Mouse (Mus musculus) kidney, postnatal 14 days (tissue): ENCODE measurements around the gene Sf1.

ENCODE experiments used
- DNase-seq: peaks from one replicate; pipeline ENCODE4 v3.0.0; 2022; ENCODE audit warnings: mixed read lengths

The Sf1 gene

DNA sequence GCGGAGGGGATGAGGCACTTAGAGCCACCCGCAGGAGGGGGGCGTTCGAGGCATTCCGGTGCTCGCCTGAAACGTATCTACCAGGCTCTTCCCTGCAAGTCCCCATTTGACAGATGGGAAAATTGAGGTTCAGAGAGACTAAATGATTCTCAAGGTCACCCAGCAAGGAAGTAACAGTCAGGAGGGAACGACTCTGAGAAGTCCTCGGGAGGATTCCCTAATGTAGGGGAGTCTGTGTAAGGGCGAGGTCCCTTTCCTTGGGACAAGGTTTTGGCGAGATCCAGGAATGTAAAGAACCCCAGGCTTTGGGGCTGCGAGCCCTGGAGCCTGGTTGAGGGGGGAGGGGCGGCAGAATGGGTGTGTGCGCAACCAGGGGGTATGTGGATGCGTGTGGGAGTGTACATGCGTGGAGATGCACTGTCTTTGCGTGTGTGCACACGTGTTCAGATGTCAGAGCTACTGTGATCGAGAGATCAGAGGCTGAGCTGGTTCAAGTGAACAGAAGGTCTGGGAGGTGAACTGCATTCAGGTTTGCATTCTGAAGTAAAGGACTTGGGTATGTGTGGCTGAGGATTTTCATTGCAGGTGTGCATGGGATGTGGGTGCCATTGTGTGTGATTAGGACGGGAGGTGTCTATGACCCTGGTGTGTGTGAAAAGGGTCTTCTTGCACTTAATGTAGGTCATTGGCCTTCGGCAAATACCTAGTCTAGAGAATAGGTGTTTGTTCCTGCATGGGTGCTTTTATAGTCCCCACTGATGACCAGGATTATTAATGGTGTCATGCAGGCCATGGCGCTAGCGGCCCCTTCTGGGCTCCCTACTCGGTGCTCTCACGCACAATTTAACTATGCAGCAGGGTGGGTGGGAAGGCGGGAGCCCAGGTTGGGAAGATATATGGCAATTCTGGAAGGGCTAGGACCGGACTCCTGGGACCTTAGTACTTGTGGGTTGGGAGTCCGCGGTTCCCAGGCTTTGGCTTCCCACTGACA lies 36.9 kb downstream of the Sf1 start:
- no peak for DNase-seq

DNA sequence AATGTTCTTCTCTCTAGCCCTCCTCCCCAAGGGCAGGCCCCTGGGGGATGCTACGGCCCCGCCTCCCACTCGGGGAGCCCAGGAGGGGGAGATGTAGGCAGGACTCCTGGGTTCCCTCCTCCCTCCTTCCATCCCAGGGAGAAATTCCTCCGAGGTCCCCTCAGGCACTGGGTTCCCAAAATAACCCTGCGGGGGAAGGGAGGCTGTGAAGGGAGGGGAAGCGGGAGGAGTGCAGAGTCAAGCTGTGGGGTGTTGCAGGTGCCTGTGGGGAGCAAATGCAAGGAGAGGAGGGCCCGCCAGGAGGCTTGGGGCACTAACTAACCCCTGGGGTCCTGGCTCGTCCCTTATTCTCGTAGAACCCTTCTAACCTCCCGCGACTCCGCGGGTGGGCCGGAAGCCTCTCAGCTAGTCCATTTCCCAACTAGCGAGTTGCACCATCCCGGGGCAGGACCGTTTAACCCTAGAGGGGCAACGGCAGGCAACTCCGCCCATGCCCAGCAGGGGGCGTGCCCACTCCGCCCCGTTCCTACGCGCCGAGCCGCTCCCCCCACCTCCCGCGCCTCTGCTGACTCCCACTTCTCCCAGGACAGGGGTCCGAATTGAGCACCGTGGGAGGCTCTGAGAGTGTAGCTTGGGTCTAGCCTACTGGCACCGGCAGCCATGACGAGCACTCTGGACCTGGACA lies 37.8 kb downstream of the Sf1 start:
- peak; percentile 90 for DNase-seq

DNA sequence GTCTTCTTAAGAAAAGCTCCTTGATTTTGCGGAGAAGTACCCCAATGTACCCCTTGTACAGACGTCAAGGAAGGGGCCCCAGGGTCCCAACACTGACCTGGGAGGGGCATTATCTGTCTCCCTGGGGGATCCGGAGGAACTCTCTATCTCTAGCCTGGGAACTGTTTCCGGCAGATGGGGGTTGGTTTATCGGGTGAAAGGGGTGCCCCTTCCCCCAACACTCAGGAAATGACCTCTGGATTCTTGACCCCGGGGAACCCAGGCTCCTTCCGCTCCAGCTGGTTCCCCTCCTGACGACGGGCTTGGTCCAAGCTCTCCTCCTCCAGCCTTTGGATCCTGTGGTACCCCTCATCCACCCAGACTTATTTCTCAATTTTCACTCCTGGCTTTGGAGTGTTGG lies 38.5 kb downstream of the Sf1 start:
- peak; percentile 82 for DNase-seq

DNA sequence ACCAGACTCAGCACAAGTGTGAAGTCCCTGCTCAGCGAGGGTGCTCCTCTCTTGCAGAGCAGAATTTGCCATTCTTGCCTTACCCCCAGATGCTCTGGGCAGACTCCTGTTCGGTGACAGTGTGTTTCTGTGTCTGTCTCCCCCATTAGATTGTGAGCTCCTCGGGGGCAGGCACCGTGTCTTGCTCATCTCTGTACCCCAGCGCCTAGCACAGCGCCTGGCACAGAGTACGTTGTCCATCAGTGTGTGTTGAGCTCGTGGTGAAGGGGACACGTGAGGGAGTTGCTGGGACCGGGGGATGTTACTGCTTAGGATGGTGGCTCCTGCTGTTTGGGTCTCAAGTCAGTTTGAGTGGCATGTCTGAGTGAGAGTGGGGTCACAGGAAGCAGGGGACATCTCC lies 40.4 kb downstream of the Sf1 start:
- no peak for DNase-seq

DNA sequence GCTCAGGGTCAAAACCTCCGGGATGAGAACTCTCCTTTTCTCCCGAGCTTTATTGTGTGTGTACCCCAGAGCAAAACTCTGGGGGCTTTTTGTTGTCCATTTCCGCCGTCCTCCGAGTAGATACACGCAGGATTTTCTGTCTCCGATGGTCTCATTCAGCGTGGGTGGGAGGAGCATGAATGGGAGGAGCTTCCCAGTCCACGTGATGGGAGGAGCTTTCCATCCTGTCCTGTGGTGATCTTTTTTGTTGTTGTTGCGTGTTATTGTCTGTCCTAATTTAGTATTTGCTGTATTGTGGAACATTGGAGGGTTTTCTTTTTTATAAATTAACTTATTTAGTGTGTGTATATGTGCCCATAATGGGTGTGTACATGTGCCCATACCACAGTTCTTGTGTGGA lies 41.9 kb downstream of the Sf1 start:
- DNase-seq, result no peak

DNA sequence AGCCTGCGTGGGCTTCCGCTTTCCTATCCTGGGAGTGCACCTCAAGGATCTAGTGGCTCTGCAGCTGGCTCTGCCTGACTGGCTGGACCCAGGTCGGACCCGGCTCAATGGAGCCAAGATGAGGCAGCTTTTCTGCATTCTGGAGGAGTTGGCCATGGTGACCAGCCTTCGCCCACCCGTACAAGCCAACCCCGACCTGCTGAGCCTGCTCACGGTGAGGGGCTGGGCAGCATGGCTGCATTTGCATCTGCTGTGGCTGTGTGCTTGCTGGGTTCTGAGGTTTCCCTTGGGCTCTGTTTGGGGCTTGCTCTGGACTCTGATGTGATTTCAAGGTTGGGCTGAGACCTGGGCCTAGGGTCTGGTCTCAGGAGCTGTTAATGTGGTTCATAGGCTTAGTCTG lies 43.6 kb downstream of the Sf1 start:
- DNase-seq, result no peak

DNA sequence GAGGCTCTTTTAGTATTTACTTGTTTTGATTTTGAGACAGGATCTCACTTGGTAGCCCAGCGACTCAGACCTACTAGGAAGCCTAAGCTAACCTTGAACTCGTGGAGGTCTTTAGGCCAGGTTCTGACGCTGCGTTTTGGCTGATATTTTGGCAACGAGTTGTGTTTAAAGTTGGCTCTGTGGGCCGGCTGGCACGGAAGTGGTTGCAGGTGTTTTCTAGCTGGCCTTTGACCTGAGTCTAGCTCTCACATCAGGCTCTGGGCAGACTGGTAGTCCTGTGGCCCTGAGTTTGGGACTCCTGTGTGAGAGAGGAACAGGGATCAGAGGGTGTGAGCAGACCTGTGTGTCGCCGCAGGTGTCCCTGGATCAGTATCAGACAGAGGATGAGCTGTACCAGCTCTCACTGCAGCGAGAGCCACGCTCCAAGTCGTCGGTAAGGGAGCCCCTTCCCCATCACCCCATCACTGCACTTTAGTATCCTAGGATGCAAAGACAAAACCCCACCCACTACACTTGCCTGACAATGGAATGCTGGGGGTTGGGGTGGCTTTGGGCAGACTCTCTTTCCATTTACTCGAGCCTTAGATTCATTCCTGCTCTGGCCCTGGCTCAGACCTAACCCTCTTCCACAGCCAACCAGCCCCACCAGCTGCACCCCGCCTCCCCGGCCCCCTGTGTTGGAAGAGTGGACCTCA lies 44.5 kb downstream of the Sf1 start:
- no peak for DNase-seq

DNA sequence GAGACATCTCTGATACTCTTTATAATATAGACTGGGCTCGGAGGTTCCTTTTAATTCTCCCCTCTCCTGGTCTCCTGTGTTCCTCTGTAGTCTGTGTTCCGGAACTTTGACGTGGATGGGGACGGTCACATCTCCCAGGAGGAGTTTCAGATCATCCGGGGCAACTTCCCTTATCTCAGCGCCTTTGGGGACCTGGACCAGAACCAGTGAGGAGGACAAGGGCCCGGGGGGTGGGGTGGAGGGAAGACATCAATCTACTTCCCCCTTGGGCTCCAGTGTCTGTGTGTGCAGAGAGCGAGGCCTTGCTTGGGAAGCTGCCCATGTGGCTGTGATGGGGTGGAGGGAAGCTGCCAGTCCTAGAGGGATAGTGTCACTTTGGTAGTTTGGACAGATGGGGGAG lies 45.3 kb downstream of the Sf1 start:
- no peak for DNase-seq

DNA sequence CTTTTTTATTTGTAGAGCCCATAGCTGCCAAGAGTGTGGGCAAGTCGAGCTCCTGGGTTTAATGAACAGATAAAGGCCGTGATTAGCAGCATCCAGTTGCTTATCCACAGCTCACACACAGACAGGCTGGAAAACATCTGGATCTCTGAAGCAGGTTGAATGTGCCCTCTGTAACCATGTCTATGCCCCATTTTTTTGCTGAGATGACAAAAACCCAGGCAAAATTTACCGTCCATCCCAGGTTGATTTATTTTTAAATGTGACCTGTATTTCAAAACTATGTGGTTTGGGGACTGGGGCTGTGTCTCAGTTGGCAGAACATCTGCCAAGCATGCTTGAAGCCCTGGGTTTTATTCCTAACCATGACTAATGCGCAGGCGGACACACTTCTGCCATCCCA lies 45.7 kb downstream of the Sf1 start:
- DNase-seq, result no peak

DNA sequence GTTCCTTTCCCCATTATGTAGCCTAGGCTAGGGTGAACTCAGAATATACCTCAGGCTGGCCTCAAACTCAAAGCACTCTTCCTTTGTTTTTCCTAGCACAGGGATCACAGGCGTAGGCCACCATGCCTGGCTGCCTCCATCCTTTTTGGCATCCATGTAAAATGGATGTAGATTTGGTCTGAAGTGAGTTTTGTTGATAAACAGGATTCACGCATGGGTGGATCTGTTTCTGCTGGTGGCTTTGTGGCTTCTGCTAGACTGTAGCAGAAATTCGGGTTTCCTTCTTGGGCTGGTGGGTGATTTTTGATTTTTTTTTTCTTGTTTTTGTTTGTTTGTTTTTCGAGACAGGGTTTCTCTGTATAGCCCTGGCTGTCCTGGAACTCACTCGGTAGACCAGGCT lies 46.4 kb downstream of the Sf1 start:
- DNase-seq, result no peak

DNA sequence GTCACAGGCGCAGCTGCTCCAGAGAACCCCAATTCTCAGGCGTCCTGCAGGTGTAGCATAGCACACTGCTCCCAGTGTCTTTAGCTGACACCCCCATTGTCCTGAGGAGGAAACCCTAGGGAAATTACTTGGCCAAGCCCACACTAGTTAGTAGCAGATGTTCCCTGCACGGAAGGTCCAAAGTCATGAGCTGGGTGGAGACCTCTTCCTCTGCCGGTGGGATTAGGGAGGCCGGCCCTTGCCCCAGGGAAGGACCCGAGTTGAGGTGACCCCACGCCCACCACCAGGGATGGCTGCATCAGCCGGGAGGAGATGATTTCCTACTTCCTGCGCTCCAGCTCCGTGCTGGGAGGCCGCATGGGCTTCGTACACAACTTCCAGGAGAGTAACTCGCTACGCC lies 49.3 kb downstream of the Sf1 start:
- DNase-seq, result no peak

DNA sequence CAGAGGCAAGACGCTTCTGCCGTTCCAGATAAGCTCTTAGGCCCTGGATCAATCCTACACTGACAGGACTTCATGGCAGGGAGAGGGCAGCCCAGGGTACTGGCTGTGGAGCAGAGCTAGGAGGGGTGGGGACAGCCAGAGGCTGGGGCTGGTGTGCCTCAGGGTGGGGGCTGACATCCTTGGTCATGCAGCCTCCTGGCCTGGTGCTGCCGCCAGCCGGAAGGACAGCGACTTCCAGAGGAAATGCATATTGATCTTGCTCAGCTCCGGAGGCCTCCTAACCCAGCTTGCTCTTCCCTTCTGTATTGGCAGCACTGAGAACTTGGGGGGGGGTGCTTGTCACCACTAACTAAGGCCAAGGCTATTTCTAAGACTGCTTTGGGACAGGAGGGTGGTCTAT lies 52.0 kb downstream of the Sf1 start:
- DNase-seq, result peak; percentile 55

DNA sequence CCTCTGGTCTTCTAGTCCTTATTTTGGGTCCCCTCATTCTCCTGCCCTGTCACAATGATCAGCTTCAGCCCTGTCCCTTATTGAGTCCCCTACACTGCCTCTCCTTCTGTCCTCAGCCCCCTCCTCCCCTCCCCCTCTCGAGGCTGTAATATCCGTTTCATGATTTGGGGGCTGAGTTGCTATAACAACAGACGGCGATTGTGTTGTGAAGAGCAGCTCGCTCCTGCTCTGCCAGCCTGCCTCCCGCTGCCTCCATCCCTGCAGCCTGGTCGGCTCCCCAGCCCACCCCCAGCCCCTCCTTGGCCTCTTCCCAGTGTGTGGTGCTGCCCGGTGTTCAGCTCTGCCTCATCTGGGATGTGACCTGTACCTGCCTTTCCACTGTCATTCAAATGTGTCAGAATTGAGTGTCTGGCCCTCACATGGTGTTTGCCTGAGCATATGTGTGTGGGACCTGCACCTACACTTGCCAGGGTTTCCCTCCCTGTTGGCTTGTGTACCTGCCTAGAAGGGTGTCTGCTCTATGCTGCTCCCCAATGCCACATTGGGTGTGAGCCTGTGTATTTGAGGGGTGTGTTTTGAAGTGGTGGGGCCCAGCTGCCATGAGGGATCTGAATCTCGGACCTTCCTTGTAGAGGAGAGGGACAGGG lies 52.8 kb downstream of the Sf1 start:
- DNase-seq, result no peak

DNA sequence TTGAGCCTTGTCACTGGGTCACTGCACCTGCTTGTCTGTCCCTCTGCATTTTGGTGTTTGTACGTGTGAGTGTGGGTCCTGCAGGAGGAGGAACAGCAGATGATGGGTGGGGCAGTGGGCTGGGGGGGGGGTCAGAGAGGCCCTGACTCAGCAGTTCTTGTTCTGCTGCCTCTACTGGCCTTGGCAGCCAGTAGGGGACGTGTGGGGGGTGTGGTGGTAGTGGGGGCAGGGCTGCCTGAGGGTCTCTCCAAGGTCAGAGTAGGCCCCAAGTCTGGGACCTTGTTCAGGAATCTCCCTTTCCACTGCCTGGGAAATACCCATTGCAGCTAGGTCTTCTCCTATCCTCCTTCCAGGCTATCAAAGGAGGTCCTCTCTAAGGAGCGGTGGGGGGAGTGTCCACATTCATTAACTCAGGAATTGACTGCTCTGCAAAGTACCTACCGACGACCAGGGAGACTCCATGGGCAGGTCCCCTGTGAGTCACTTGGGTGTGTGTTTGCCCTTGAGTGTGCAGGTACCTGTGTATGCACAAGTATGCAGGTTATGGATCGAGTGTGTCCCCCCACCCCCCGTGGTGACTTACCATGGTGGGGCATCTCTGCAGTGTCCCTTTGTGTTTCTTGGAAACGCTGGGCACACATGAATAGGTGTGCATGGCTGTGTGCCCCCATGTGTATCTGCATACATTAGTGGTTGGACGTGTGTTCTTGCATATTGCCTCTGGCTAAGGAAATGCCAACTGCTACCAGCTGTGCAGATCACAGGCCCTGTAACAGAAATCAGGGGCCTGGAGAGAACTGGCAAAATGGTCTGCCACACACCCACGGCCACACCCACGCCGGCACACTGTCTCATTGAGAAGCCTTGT lies 53.6 kb downstream of the Sf1 start:
- no peak for DNase-seq

DNA sequence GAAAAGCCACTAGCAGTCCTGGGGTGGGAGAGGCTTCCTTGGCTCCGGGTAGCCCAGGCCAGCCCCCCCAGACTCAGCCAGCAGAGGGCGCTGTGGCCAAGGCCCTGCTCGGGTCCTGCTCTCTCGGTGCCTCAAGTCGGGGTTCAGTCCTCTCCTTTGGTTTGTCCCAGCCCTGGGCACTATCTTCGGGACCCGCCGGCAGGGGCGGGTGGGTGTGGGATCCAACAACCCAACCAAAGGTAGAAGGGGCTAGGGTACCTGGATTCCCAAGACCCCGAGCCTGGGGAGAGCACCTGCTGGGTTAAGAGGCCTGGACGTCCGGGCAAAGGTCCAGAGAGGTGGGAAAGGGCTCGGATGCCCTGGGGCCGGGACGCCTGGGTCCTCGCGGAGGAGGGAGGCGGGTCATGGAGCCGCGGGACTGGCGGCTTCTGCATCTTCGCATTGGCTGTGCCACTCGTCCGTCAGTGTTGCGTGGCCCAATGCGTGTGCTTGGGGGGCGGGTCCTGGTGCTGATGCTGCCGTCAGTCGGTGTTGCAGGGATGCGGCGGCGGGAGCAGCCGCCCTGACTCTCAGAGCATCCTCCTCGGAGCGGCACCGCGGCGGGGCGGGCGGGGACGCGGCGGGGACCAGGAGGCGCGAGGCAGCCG lies 54.9 kb downstream of the Sf1 start, which contains the start of gene Nrxn2:
Nrxn2 (plus strand) TSS at position 499 of the 647 bp plus-strand sequence.
- peak; percentile 87 for DNase-seq

DNA sequence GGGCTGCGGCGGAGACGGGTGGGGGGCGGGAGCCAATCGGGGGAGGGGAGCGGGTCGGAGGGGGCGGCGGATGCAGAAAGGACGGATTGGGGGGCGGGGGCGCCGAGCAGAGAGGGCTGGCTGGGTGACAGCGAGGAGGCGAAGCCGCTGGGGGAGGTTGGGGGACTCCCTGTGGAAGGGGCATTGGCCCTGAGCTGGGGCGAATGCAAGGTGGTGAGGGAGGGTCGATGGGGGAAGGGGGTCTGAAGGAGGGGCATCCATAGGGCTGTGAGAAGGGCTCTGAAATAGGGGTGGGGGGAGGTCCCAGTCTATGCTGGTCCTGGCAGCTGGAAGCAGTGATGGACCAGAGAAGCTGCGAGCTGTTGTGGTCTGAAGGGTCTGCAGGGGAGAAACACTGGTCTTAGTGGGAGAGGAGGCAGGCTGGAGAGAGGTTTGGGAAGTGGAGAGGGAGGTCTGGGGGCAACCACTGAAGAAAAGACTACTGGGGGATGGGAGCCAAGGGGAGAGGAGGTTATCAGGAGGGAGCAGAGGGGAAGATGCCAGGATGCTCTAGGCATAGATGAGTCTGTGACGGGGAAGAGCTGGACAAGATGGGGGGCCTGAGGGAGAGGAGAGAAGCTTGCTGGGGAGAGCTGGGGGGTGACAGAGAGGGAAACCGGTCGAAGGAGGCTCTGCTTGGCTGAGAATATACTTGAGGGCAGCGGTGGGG lies 55.6 kb downstream of the Sf1 start:
- DNase-seq, result no peak

DNA sequence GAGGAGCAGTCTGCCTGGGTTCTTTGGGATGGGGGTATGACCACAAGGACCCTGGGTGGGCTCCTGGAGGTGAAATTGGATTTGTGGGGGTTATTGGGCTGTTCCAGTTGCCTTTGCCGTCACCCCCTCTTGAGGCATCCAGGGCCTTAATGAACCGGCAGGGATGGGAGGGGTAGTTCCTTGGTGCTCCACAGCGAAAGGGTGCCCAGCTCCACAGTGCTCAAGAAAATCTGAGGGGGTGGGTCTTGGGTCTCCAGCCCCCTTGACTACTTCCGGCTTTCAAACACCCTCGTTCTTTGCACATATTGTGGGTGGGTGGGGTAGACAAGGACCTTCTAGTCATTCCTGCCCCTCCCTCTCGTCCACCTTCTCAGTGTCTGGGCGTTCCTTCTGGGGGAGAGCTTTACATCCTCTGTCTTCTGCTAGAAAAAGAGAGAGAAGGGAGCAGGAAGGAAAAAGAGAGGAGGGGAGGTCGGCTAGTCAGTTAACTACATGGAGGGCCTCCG lies 56.4 kb downstream of the Sf1 start:
- no peak for DNase-seq

DNA sequence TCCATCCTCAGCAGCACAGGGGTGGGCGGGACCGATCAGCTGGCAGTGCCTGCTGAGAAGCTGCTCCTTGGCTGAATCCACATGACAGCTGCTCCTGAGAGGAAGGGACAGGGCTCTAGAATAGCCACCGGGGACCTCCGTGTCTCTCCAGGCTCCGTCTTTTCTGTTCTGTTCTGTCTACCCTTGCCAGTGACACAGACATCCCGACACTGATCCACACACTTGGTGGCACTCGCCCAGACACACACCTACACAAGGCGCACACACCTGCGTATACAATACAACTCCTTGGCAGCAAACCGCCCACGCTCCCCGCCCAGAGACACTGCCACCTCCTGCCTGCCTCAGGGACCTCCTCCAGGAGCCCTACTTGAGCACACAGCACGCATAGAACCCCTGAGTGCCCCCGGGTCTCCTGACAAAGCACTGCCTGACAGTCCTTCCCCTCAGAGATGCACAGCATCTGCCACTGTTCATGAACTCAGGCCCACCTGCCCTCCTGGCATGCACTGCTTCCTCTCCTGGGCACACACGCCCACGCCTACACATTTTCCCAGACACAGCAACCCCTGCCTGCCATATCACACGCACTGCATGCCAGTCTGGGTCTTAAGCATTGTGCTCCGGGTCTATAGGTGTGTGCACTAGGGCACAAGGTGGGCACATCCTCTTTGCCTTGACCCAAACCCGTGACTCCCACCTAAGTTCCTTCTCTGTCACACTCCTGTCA lies 57.2 kb downstream of the Sf1 start:
- no peak for DNase-seq

DNA sequence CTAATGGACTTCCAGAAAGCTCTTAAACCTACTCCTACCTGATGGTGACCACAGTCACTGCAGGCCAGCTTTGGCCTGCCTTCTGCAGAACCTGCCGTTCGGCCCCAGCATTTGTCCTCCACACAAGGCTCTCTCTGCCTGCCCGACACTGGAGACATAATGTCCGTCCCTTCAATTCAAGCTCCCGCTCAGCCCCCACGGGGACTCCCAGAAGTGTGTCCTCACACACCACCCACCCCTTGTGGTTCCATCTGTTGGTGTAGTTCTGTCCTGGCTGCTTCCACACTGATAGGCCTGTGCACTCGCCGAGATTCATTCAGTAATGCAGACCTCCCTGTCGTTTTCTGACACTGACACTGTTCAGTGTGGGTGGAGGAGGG lies 57.7 kb downstream of the Sf1 start:
- no peak for DNase-seq

DNA sequence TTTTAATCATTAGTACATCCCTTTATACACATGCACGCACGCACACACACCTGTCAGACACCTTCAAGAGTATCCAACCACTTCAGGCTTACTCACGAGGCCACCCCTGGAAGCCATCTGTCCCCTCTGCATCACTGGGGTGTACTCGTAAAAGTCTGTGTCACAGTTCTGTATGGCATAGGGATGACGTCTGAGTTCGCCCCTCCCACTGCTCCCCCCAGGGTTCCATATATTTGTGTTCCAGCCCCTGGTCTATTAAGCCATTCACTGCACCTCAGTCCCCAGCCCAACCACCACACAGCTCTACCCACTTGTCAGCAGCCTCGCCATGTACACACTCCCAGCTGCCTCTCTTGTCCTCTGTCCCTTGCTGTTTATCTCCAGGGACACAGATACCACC lies 58.5 kb downstream of the Sf1 start:
- DNase-seq, result no peak
